Mouse (Mus musculus) C3H10T1/2 (cell line): Measurements from ENCODE around the gene Furin. TPM values are rescaled to one million over a fixed set of nuclear protein-coding genes. Genes with fewer than 3 reads are reported as not detected.

Experiments
- polyA plus RNA-seq, 2 experiments: library from polyadenylated mRNA; unstranded; fragments of >200 nt; fragmentation: generic; extraction: Trizol; gene quantifications; one replicate each; pipeline ENCODE4 v1.2.1; 2012; ENCODE audit warnings: missing spikeins in 2 of 2

Gene Furin
- 10 to 100 TPM; 12.8 to 50.9 TPM for polyA plus RNA-seq

DNA sequence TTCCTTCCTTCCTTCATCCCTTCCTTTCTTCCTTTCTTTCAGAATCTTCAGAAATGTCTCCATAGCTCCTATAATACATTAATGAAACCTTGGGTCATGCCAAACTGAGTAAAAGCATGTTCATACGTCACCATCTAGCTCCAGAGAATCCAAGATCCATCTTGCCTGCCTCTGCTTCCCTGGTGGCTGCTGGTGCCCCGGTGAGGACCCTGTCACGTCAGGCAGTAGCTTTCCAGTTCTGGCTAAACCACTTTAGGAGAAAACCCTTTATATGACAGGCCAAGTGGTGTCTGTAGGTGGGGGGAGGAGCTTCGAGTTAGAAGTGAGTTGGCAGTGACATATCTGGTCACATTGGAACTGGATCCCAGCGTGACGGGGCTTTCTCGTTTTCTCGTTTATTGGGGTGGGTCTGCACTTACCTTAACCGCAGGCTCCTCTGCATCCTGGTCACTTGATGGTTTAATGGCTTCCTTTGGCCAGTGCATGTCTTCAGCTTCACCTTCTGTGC is at the start of gene Furin:
Furin (minus strand) TSS at position 249 of the 508 bp plus-strand sequence.

DNA sequence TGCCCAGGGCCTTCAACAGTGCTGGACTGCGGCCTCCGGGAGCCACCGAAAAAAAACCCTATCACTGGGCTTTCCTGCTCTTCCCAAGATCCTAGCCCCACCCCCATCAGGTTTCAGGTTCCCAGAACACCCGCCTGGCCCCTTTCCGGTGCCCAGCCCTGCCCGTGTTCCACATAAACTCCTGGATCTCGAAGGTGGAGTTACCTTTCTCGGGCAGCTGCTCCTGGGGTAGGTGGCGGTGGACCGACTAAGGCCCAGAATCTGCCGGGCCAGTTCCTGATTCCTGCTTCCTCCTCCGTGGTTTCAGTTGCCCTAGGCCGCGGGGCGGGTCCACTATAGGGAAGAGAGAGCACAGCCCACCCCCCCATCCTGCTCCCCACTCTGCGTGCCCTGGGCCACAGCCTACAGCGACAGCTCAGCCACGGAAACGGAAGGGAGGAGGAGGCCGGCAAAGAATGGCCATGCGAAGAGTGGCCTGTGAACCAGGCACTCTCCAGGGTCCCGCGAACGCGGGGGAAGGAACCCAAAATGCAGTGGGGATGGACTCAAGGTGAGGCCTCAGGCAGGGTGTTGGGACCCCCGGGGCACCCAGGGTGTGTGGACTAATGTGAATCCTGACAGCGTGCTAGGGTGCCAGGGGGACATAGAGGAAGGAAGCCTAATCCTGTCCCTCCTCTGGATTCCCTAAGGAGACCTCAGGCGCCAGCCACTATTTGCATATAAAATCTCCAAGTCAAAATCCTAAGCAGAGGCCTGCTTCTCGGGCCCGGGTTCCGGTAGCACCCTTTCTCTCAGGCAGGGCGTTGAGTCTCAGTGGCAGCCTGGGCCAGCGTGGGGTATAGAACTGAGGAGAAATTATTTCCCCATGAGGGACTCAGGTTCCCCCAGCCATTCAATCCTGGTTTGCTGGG is 17.3 kb downstream of the Furin start, which contains the start of gene Fes:
Fes (minus strand) TSS at position 314 of the 911 bp plus-strand sequence.

DNA sequence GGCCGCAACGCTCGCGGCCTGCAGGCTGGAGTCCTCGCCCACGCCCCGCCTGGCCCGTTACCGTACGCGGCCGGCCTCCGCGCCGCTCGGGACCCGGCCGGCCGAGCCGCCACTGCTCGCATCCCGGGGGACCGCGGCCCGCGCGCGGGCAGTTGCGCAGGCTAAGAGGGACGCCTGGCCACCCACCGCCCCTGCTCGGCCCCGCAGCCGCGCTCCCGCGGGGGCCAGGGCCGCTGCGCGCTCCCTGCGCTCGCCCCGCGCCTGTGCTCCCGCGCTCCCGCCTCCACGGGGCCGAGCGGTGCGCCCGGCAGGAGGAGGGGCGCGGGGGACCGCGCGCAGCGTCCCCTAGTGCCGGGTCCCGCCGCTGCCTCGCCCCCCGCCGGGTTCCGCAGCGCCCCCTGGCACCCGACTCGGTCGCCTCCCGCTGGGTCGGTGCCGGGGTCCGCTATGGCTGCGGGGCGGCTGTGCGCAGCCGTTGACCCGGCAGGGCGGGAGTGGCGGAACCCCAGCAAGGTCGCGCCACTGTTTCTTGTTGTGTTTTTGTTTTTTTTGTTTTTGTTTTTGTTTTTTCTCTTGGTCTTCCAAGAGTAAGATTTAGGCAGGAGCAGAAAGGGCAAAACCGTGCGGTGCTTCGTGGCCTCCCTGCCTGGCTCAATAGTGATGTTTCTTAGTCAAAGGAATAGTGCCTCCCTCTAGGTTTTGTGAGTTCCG is 34.0 kb downstream of the Furin start, which contains the start of gene Man2a2:
Man2a2 (minus strand) TSS at position 335 of the 711 bp plus-strand sequence.

DNA sequence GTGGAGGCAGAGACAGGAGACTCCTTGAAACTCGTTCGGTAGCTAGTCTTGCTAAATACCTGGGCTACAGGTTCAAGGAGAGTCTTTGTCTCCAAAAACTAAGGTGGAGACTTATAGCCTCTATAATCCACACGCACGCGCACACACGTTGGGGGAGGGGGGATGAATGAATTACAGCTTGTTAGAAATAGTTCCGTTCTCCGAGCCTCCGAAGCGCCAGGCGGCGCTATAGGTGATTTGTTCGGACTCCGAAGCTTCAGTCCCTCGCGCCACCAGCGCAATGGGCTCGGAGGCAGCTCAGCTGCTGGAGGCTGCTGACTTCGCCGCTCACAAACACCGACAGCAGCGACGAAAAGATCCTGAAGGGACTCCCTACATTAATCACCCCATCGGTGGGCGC is 62.4 kb downstream of the Furin start, which contains the start of gene Hddc3:
Hddc3 (plus strand) TSS at position 247 of the 400 bp plus-strand sequence.

DNA sequence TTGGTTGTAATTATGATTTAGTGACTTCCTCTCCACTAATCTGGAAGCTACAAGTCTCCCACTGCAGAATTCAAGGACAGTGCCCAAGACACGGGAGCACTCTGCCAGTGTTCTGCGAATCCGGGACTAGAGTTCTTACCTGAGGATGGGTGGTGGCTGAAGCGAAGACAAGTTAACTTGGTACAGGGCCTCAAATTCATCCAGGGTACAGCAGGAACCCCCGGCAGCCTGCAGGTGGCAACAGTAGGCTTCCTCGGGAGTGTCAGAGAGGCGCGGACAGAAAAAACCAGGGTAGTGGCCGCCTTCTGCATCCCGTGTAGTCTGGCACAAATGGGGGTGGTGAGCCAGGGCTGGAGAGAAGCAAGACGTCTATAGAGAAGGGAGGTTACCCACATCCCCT is 64.4 kb downstream of the Furin start, which contains the start of gene Unc45a:
Unc45a (minus strand) TSS at position 213 of the 400 bp plus-strand sequence.

Other genes with a start within 250 kb of the Furin start
- 10 to 100 TPM in 1 of 2 experiments, 1 to 10 TPM in 1; 3.0 to 16.2 TPM for gene Sema4b, start 218.6 kb downstream of the Furin start, polyA plus RNA-seq
- gene Cib1, start 172.6 kb downstream of the Furin start, polyA plus RNA-seq: 100 to 1,000 TPM in 1 of 2 experiments, 10 to 100 TPM in 1; 74.6 to 126 TPM
- gene Gdpgp1, start 172.6 kb downstream of the Furin start, polyA plus RNA-seq: under 1 TPM; 0.25 to 0.87 TPM
- gene Ttll13, start 159.1 kb downstream of the Furin start, polyA plus RNA-seq: under 1 TPM; 0.02 to 0.85 TPM
- gene Ngrn, start 144.2 kb downstream of the Furin start, polyA plus RNA-seq: 10 to 100 TPM in 1 of 2 experiments, 1 to 10 TPM in 1; 8.6 to 32.7 TPM
- gene Vps33b, start 135.8 kb downstream of the Furin start, polyA plus RNA-seq: 1 to 10 TPM in 1 of 2 experiments, under 1 TPM in 1; 0.70 to 6.3 TPM
- 10 to 100 TPM in 1 of 2 experiments, 1 to 10 TPM in 1; 4.9 to 55.9 TPM for gene Prc1, start 111.0 kb downstream of the Furin start, polyA plus RNA-seq
- gene Rccd1, start 81.0 kb downstream of the Furin start, polyA plus RNA-seq: 1 to 10 TPM; 1.6 to 3.4 TPM
- 10 to 100 TPM; 17.4 to 26.2 TPM for gene Unc45a, start 64.4 kb downstream of the Furin start, polyA plus RNA-seq
- gene Hddc3, start 62.3 kb downstream of the Furin start, polyA plus RNA-seq: 10 to 100 TPM; 14.2 to 69.1 TPM
- gene Man2a2, start 34.1 kb downstream of the Furin start, polyA plus RNA-seq: 10 to 100 TPM in 1 of 2 experiments, 1 to 10 TPM in 1; 1.4 to 35.0 TPM
- gene Fes, start 17.5 kb downstream of the Furin start, polyA plus RNA-seq: 1 to 10 TPM in 1 of 2 experiments, under 1 TPM in 1; 0.11 to 1.1 TPM
- 1 to 10 TPM in 1 of 2 experiments, under 1 TPM in 1; 0.37 to 1.4 TPM for gene Blm, start 129.7 kb upstream of the Furin start, polyA plus RNA-seq